Mouse (Mus musculus) neural tube, embryonic 14.5 days (tissue): ENCODE data around the gene B4galnt4. TPM values are rescaled to one million over a fixed set of nuclear protein-coding genes. Genes with fewer than 3 reads are reported as not detected.

Experiments used
- polyA plus RNA-seq: library from polyadenylated mRNA; unstranded; fragments of >200 nt; fragmentation: Nextera tagmentation; extraction: Ambion mirVana; gene quantifications from 2 replicates; pipeline ENCODE4 v1.2.1, GENCODE M21; 2014

Gene B4galnt4
- polyA plus RNA-seq, 1 experiment from 2014 or later: 34.8 TPM

Other genes with a start within 250 kb of the B4galnt4 start
- 36.7 and 37.5 TPM in 2 replicates for gene Zfp941, start 238.9 kb upstream of the B4galnt4 start, polyA plus RNA-seq
- gene Urah, start 226.1 kb upstream of the B4galnt4 start, polyA plus RNA-seq: 0.31 TPM in 1 of 2 replicates, not detected in the other
- gene Scgb1c1, start 215.6 kb upstream of the B4galnt4 start, polyA plus RNA-seq: not detected in 2 replicates
- 0.22 and 0.37 TPM in 2 replicates for gene Odf3, start 213.3 kb upstream of the B4galnt4 start, polyA plus RNA-seq
- 0.56 TPM in 1 of 2 replicates, not detected in the other for gene Gm45785, start 204.8 kb upstream of the B4galnt4 start, polyA plus RNA-seq
- gene Ric8a, start 204.1 kb upstream of the B4galnt4 start, polyA plus RNA-seq: 89.4 and 101 TPM in 2 replicates
- gene Bet1l, start 203.5 kb upstream of the B4galnt4 start, polyA plus RNA-seq: 55.8 and 60.1 TPM in 2 replicates
- 144 and 155 TPM in 2 replicates for gene Psmd13, start 179.1 kb upstream of the B4galnt4 start, polyA plus RNA-seq
- gene Sirt3, start 178.8 kb upstream of the B4galnt4 start, polyA plus RNA-seq: 46.8 and 61.6 TPM in 2 replicates
- gene Cox8b, start 160.7 kb upstream of the B4galnt4 start, polyA plus RNA-seq: not detected in 2 replicates
- 0.27 and 0.64 TPM in 2 replicates for gene Nlrp6, start 140.2 kb upstream of the B4galnt4 start, polyA plus RNA-seq
- 4.6 and 8.7 TPM in 2 replicates for gene Pgghg, start 119.7 kb upstream of the B4galnt4 start, polyA plus RNA-seq
- 0.28 and 0.62 TPM in 2 replicates for gene Ifitm5, start 110.8 kb upstream of the B4galnt4 start, polyA plus RNA-seq
- gene Gm45717, start 105.2 kb upstream of the B4galnt4 start, polyA plus RNA-seq: not detected in 2 replicates
- gene Ifitm2, start 105.1 kb upstream of the B4galnt4 start, polyA plus RNA-seq: 103 and 195 TPM in 2 replicates
- 3.5 and 23.6 TPM in 2 replicates for gene Ifitm1, start 93.9 kb upstream of the B4galnt4 start, polyA plus RNA-seq
- gene Ifitm3, start 50.3 kb upstream of the B4galnt4 start, polyA plus RNA-seq: 19.3 and 34.1 TPM in 2 replicates
- 0.58 and 0.88 TPM in 2 replicates for gene Ifitm6, start 43.2 kb upstream of the B4galnt4 start, polyA plus RNA-seq
- not detected in 2 replicates for gene Gm17387, start 32.0 kb upstream of the B4galnt4 start, polyA plus RNA-seq
- not detected in 2 replicates for gene Pkp3, start 17.1 kb downstream of the B4galnt4 start, polyA plus RNA-seq
- 1.2 and 2.2 TPM in 2 replicates for gene Sigirr, start 39.5 kb downstream of the B4galnt4 start, polyA plus RNA-seq
- gene Ano9, start 56.7 kb downstream of the B4galnt4 start, polyA plus RNA-seq: 0.14 and 0.63 TPM in 2 replicates
- gene Ptdss2, start 61.3 kb downstream of the B4galnt4 start, polyA plus RNA-seq: 71.7 and 80.8 TPM in 2 replicates
- gene Rnh1, start 111.8 kb downstream of the B4galnt4 start, polyA plus RNA-seq: 45.3 and 54.3 TPM in 2 replicates
- gene Hras, start 132.9 kb downstream of the B4galnt4 start, polyA plus RNA-seq: 152 and 166 TPM in 2 replicates
- 4.4 and 6.7 TPM in 2 replicates for gene Lrrc56, start 133.1 kb downstream of the B4galnt4 start, polyA plus RNA-seq
- 0.21 and 0.45 TPM in 2 replicates for gene Lmntd2, start 153.0 kb downstream of the B4galnt4 start, polyA plus RNA-seq
- 24.8 and 25.3 TPM in 2 replicates for gene Rassf7, start 154.8 kb downstream of the B4galnt4 start, polyA plus RNA-seq
- gene Phrf1, start 167.7 kb downstream of the B4galnt4 start, polyA plus RNA-seq: 59.5 and 72.3 TPM in 2 replicates
- gene Irf7, start 205.4 kb downstream of the B4galnt4 start, polyA plus RNA-seq: 0.57 and 0.66 TPM in 2 replicates
- not detected in 2 replicates for gene Cdhr5, start 215.7 kb downstream of the B4galnt4 start, polyA plus RNA-seq
- gene Sct, start 218.0 kb downstream of the B4galnt4 start, polyA plus RNA-seq: 3.9 and 4.2 TPM in 2 replicates
- gene Drd4, start 230.9 kb downstream of the B4galnt4 start, polyA plus RNA-seq: 0.73 and 0.90 TPM in 2 replicates